Mouse (Mus musculus) liver (tissue): ENCODE results near the gene Trappc13.

Experiments used
- DNase-seq: peaks from one replicate; pipeline ENCODE4 v3.0.0-alpha.2; 2020; ENCODE audit warnings: mixed read lengths

Trappc13 gene

DNA sequence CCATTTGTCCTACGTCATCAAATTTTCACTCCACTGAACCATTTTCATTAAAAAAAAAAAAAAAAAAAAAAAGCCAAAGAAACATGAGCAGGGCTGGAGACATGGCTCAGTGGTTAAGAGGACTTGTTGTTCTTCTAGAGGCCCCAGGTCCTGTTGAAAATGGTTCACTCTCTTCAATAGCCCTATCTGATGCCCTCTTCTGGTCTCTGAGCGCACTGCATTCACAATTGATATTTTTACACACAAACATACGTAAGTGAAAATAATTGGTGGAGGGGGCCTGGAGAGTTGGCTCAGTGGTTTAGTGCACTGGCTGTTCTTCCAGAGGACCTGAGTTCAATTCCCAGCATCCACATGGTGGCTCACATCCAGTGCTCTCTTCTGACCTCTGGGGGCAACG is 64.5 kb downstream of the Trappc13 start:
- no peak for DNase-seq

DNA sequence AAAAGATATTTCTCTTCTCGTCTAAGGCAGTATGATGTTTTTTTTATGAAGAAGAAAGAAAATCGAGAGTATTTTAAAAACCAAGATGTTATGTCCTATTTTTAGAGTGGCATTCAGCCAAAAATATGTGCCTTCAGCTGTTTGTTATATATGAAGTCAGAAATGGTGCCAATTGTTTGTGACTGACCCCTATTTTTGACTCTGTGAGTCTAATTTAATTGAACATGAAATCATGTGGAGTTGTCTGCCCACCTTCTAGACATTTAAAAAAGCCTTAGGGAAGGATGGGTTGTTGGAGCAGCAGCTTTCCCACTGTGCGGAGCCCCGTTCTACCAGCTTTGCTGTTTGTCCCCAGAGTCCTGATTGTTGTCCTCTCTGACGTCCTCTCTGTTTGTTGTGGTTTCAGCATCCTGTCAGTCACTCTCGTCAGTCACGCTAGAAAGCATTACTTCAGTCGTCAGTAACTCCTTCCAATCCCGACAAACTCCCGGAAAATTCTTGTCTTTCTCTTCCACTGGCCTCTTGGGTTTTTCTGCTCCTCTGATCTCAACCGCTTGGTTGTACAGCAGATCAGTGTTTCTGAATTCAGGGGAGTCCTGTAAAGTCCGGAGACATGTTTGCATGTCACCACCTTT is 65.9 kb downstream of the Trappc13 start:
- DNase-seq = no peak

DNA sequence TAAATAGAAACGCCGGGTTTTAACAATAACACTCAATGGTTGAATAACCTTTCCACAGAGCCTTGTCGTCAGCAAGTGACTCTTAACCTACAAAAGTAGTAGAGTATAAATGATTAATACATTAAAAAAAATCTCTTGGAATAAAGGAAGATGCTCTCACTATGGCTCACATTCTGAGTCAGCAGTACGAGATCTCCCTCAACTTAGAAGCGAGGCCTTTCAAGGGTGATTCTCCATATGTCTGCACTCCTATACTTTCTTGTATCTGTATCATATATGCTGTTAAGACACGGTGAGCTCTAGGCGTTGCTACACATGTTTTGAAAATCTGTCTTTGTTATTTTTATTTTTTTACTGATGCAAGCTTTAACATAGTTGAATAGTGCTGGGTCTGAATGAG is 67.7 kb downstream of the Trappc13 start:
- DNase-seq = no peak

DNA sequence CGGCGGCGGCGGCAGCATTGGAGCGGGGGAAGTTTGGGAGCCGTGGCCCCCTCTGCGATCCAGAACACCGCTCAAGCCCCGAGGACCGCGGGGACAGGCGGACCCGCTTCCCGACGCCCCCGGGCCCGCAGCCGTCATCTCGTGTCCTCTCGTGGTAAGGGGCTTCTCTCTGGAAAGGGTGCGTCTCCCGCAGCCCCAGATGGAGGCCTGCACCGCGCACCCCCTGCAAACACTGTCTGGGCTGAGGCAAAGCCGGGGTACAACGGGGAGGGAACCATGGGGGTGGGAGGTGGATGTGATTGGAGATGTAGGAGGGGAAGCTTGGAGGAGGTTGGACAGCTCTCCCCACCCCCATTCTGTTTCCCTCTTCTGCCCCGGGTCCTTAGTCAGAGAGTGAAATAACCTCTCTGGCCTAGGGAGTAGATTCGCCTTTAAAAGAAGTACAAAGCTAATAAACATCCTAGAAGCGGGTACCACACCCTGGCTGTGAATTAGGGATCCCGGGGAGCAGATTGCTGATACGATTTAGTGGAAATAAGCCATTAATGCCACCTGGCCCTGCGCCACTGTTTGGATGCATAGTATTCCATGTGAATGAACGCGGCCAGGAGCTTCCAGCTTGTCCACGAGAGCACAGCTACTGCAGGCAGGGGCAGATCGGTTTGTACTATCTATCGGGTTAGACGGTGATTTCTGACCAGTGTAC is 68.3 kb downstream of the Trappc13 start:
- DNase-seq = peak; percentile 30

DNA sequence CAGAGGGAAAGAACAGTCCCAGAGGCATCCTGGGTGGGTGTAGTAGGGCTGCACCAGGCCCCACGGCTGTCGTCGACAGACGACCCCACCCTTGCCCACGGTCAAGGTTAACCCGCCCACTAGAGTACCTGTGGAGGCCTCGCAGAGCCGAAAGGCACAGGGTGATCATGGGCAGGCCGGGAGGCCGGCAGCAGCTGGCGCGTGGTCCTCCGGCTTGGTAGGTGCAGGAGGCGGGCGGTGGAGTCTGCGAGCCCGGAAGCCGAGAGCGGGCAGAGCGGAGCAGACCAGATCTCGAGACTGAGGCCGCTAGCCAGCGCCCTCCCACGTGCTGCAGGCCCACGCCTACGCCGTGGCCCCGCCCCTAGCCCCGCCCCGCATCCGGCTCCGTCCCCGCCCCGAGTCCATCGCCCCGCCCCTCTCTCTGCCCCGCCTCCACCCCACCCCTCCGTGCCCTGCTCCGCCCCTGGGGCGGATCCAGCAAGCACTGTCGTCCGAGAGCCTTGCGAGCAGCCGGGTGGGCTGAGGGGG is 68.9 kb downstream of the Trappc13 start, which contains the start of the genes Nln and Sgtb:
Nln (minus strand) TSS at position 327 of the 528 bp plus-strand sequence.
Sgtb (plus strand) TSS at position 454 of the 528 bp plus-strand sequence.
- peak; percentile 92 for DNase-seq

DNA sequence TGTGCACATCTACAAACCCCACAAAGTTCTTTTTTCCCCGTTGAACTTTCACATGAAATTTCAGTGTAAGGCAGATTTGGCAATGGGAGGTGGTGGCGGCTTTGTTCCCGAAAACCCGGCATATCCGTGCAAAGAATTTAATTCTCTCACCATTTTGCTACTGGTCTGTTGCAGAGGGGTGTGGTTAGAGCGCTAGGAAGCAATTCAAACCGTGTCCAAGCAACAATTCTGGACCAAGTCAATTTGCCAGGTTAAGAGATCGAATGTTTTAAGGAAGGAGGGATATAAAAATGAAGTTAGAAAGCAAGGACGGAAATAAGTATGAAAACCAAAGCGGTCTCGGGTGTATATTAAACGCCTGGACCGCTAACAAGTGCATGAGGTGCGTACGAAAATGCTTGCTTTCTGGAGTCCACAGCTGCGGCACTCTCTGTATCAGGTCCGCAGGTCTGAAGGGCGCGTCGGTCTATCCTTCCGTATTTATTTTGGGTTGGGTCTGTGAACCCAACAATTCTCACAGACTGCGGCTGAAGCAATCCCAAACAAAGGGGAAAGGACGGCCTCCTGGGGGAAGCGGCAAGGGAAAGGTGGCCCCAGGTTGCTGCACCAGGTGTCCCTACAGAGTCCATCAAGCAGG is 69.5 kb downstream of the Trappc13 start:
- DNase-seq = no peak

DNA sequence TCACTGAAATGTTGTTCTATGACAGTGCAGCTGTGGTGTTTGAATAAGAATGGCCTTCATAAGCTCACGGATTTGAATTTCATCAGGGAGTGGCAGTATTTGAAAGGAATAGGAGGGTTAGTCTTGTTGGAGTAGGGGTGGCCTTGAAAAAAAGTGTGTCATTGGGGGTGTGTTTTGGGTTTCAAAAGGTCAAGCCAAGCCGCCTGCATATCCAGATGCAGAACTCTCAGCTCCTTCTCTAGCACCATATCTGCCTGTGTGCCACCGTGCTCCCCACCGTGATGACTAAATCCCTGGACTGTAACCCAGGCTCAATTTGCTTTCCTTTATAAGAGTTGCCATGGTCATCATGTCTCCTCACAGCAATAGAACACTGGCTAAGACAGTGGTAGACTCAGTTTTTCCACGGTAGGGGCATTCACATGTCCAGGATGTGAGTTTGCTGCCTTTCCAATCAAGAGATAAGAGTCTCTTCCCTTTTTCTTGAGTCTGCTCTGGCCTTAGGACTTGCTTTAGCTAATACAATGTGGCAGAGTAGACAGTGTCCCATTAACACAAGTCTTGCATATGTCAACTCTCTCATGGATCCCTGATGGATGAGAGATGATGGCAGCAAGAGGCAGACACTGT is 76.5 kb downstream of the Trappc13 start:
- DNase-seq = no peak

DNA sequence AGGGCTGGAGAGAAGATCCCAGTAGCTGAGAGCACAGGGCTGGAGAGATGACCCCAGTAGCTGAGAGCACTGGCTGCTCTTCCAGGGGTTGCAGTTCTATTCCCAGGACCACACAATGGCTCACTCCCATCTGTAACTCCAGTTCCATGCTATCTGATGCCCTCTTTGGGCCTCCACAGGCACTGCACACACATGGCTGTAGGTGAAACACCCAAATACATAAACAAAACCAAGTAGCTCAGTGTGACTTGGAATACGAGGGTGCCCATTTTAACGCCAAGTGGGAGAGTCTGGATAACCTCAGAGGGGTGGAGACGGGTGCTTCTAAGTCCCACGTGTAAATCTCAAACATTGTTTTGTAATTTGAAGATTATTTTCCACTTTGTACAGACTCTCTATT is 77.9 kb downstream of the Trappc13 start:
- no peak for DNase-seq

DNA sequence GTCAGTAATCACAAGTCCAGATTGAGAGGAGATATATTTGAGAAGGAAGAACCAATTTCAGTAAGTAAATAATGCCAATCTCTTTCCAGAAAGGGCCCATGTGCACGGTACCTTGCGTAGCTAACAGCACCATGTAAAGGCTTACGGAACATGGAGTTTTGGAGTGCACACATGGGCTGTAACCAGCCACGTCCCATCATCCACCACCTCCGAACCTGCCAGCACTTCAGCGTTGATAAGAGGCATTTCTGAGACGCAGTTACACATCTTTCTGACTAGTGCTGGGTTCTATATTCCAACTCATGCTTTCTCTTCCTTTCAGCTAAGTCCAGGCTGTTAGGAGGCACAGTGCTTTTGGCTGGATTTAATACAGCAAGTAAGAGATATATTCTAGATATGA is 81.1 kb downstream of the Trappc13 start:
- no peak for DNase-seq

DNA sequence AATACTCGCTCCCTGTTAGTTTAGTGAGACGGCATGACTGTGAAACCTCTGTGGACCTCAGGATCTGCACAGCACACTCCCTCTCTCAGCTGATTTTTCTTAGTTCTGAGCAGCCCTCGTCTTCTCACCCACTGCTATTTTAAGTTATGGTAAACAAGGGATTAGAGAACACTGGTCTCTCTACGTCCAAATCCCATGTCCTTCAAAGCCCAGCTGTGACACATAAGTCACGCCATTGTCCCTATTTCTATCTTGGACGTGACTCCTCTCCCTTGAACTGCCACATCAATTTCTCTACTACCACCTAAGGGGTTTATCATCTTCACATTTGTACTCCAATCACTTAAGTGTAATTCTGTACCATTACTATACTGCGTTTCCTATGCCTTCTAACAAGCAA is 82.3 kb downstream of the Trappc13 start:
- DNase-seq = no peak

DNA sequence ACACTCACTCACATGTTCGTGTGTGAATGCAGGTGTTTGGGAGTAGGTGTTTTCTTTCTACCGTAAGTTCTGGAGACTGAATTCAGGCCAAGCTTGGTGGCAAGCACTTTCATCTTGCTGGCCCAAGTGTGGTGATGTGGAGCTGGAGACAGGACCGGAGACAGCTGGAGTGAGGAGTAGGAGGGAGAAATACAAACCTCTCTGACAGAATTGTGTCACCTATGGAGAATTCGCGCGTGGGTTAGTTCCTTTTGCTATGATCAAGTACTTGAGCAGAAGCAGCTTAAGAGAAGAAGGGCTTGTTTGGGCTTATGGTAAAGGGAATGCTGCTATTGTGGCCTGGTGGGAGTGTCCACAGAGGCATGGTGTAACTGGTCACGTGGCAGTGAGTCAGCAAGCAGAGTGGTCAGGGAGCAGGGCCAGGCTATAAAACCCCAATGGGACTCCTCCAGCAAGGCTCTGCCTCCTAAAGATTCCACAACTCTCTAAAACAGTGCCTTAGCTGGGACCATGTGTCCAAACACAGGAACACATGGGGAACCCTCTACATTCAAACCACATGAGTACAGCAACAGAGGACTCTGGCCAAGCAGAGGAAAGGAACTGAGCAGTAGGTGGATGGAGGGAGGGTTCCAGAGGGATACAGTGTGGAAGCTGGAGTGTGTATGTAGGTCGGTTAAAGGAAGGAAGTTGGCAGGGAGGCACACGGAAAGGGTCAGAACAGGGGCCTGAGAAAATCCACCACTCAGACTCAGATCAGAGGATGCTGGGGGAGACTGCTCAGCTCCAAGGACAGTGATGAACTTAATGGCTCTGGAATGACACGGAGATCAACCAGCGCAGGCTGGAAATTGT is 83.5 kb downstream of the Trappc13 start:
- DNase-seq = peak; percentile 23
